22 mouse cellular contexts compared by ENCODE assay signal in the genomic region with DNA sequence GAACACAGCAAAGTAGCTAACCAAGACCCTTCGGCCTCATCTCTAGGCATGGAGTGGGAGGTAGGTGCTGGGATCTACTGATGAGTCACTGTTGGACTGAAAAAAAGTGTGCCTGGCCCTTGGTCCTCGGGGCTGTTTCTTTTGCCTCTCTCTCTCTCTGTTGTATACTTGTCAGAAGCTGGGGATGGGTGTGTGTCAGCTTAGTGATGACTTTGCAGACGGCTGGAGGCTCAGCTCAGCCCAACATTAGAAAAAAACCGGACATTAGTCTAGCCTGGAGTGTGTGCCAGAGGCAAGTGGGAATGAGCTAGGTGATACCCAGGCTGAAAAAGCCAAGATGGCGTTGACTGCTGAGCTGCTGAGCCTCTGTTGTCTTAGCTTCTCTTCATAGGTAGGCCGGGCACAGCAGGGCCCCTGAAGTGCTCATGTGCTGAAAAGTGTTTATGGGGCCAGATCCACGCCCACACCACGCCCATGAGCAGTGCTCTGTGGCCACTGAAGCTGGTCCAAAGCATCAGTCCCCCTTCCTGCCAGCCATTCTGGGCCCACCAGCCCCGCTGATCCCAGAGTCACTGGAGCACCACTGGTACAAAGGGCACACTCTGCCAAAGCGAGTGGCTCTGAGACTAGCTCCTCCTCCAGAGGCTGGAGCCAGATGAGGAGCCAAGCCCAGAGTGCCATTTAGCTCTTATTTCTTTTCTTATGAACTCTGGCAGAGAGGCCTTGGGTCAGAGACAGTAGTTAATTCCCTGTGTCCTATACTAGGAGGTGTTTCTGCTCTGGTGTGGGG. TPM values are rescaled to one million over a fixed set of nuclear protein-coding genes. Genes with fewer than 3 reads are reported as not detected.
DNase-seq lines count a peak whose midpoint lies in the region; ATAC-seq and TF ChIP-seq lines count a peak whose summit lies in the region.
"Had no signal": no experiment of that assay in that cellular context is flagged by ENCODE, and none has a peak within 500 bp of the region (broad histone marks: within the 10 kb centered on the region; RNA-seq: fewer than 3 reads in every experiment).

No protein-coding gene starts in this region.

- H3K27ac ChIP-seq in intestine, embryonic 15.5 days: peak overlapping the region; percentile 27; the same call in 1 of the 2 replicates
- H3K27ac ChIP-seq in heart, adult 2 months: no peak overlapping the region
- H3K27ac ChIP-seq: embryonic facial prominence, embryonic 13.5 days; forebrain, embryonic 10.5 days; hindbrain, embryonic 14.5 days; limb, embryonic 10.5 days; liver, embryonic 13.5 days; lung, embryonic 15.5 days had no signal

- TF ChIP-seq CTCF in heart, adult 2 months (IDR thresholded peaks at IDR 0.05): no peak

- ATAC-seq in intestine, embryonic 15.5 days: peak; percentile 37
- no peak for ATAC-seq in erythroid progenitor cell, adult 5-6 weeks (replicated peaks; ENCODE audit: low FRiP score, poor library complexity, severe bottlenecking)
- ATAC-seq: midbrain, embryonic 16.5 days had no signal

- H3K9ac ChIP-seq in intestine, embryonic 15.5 days: no peak overlapping the region
- H3K9ac ChIP-seq in heart, adult 2 months (ENCODE audit: low read depth, low read length): no peak overlapping the region
- H3K9ac ChIP-seq: embryonic facial prominence, embryonic 13.5 days; hindbrain, embryonic 14.5 days; liver, embryonic 13.5 days; lung, embryonic 15.5 days had no signal

- H3K9me3 ChIP-seq in intestine, embryonic 15.5 days: no peaks in the 10 kb centered on the region
- H3K9me3 ChIP-seq: embryonic facial prominence, embryonic 13.5 days; forebrain, embryonic 10.5 days; limb, embryonic 10.5 days; liver, embryonic 13.5 days; lung, embryonic 15.5 days had no signal

- H3K4me1 ChIP-seq in intestine, embryonic 15.5 days (replicated peaks): peaks cover 8% of the 10 kb centered on the region; the same call in 1 of the 2 replicates
- H3K4me1 ChIP-seq in heart, adult 2 months (ENCODE audit: control insufficient read depth, insufficient read depth, low read length): no peaks in the 10 kb centered on the region; the same call in none of the 2 replicates
- H3K4me1 ChIP-seq: forebrain, embryonic 10.5 days; limb, embryonic 10.5 days; liver, embryonic 13.5 days had no signal

- TF ChIP-seq EP300 in heart, adult 2 months (IDR thresholded peaks at IDR 0.05; ENCODE audit: insufficient read depth, low read depth, low read length): no peak

- H3K4me3 ChIP-seq in intestine, embryonic 15.5 days (replicated peaks): no peak overlapping the region
- H3K4me3 ChIP-seq in heart, adult 2 months: no peak overlapping the region
- H3K4me3 ChIP-seq: embryonic facial prominence, embryonic 13.5 days; forebrain, embryonic 10.5 days; limb, embryonic 10.5 days; liver, embryonic 13.5 days; lung, embryonic 15.5 days; megakaryocyte, embryonic 14.5 days had no signal

- intact Hi-C loops in heart, adult 2 months (cut with DNase I): no loop called here

- no peaks in the 10 kb centered on the region for H3K79me2 ChIP-seq in heart, adult 2 months (replicated peaks; ENCODE audit: control insufficient read depth, insufficient read depth, low read length)

- H3K4me2 ChIP-seq in intestine, embryonic 15.5 days (replicated peaks): no peak overlapping the region
- H3K4me2 ChIP-seq: embryonic facial prominence, embryonic 13.5 days; hindbrain, embryonic 14.5 days; liver, embryonic 13.5 days; lung, embryonic 15.5 days had no signal

- no peaks in the 10 kb centered on the region for H3K27me3 ChIP-seq in intestine, embryonic 15.5 days (replicated peaks)
- no peaks in the 10 kb centered on the region for H3K27me3 ChIP-seq in heart, adult 2 months (ENCODE audit: control insufficient read depth, insufficient read depth, low read length)
- H3K27me3 ChIP-seq: CH12.LX; embryonic facial prominence, embryonic 13.5 days; liver, embryonic 13.5 days; lung, embryonic 15.5 days had no signal

- peak; percentile 38 for DNase-seq in adrenal gland, postnatal 10 days
- no peak for DNase-seq in adrenal gland, adult 8-10 months
- peak; percentile 52 for DNase-seq in 3134 (ENCODE audit: extremely low read depth, insufficient read length, low spot score)
- peak; percentile 67 for DNase-seq in kidney, postnatal 10 days
- DNase-seq in heart, adult 2 months: no peak
- no peak for DNase-seq in heart, adult 11 months
- DNase-seq: adrenal gland, postnatal 36 days; cerebellum, adult 9-10 months; gastrocnemius, postnatal 14 days; heart, postnatal 10 days; liver, embryonic 13.5 days; thymus, postnatal 14 days had no signal

- WGBS in intestine, embryonic 15.5 days: 61% methylated on average over 10 of the region's 10 CpGs
- 85% methylated on average over 10 of the region's 10 CpGs for WGBS in heart, adult 2 months

- 0 out of 2 replicates have a peak, but pooled peaks cover 2% of the 10 kb centered on the region for H3K36me3 ChIP-seq in intestine, embryonic 15.5 days
- peaks cover 2% of the 10 kb centered on the region; the same call in 1 of the 2 replicates for H3K36me3 ChIP-seq in heart, adult 2 months (ENCODE audit: control insufficient read depth, insufficient read depth, low read length)

- TF ChIP-seq POLR2A in heart, adult 2 months (IDR thresholded peaks at IDR 0.05; ENCODE audit: insufficient read depth, low read depth, low read length): no peak

RNA-seq across cellular contexts. Expression of gene Baiap2, which starts 37.2 kb away (rescaled TPM):
- 10 to 100 TPM; 18.9 to 21.3 TPM for total RNA-seq in adrenal gland, postnatal 10 days (2021)
- 10 to 100 TPM in 3 of 4 experiments, 1 to 10 TPM in 1; 9.3 to 39.2 (median 25.4) TPM for total RNA-seq in adrenal gland, adult 8-10 months (2022)
- 12.0 and 13.1 TPM in 2 replicates for polyA plus RNA-seq in intestine, embryonic 15.5 days (2015; fragmentation: Nextera tagmentation; extraction: Ambion mirVana)
- total RNA-seq in erythroid progenitor cell, adult 5-6 weeks (2015; ENCODE audit: low replicate concordance): 1.3 and 1.4 TPM in 2 replicates
- 3.2 and 5.3 TPM in 2 replicates for total RNA-seq in erythroid progenitor cell, adult 5-6 weeks (2017; ENCODE audit: low replicate concordance)
- total RNA-seq in heart, adult 2 months (2021): 10 to 100 TPM in 1 of 2 experiments, 1 to 10 TPM in 1; 5.8 to 10.3 TPM
- 10.5 and 10.9 TPM in 2 replicates for polyA plus RNA-seq in heart, adult 2 months (2012; rRNA removed)

Comparison
In these comparisons a context has a peak if more than half of its experiments do, and no peak if none do; other contexts are left out.
1. DNase-seq: peak in adrenal gland, postnatal 10 days (single experiment), 3134 (single experiment) and kidney, postnatal 10 days (single experiment); none in adrenal gland, adult 8-10 months (single experiment), heart, adult 2 months (0 of 2) and heart, adult 11 months (single experiment).